Mouse (Mus musculus) urinary bladder, adult 18-20 months (tissue): Measurements from ENCODE around the gene Slc2a8.
"Not testable (repeated sequence)": the region's sequence is repeated elsewhere in the genome, so short reads cannot be mapped to it uniquely, and the experiment has no call there.

Source experiments
- DNase-seq, 2 experiments: peaks; one replicate each; pipeline ENCODE4 v3.0.0; 2022; ENCODE audit warnings: low spot score in 2 of 2, mixed read lengths in 2 of 2

The Slc2a8 gene

DNA sequence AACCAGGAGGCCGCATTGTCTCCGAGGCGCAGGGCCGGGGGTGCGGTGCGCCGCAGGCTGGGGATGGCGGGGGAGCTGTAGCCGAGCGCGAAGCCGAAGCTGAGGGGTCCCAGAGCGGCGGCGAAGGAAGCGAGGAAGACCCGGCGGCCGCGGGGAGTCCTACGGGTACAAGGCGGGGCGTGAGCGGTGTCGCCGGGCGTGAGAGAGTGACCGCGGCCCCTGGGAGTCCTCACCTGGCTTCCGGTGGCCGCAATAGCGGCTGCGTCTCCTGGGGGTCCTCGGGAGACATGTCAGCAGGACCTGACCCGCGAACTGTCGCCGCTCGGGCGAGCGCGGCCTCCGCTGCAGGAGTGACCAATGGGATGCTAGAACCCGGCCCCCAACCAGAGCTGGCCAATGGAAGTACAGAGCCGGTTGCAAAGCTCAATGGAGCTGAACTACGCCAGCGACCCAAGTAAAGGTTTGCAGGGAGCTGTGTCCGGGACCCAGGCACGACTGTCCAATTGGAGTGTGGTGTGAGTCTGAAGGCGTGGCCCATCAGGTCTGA is at the start of gene Slc2a8:
TSS of gene Slc2a8 (minus strand) at position 359 of the 547 bp plus-strand sequence.
- peak; percentile 70 to 87 for DNase-seq

DNA sequence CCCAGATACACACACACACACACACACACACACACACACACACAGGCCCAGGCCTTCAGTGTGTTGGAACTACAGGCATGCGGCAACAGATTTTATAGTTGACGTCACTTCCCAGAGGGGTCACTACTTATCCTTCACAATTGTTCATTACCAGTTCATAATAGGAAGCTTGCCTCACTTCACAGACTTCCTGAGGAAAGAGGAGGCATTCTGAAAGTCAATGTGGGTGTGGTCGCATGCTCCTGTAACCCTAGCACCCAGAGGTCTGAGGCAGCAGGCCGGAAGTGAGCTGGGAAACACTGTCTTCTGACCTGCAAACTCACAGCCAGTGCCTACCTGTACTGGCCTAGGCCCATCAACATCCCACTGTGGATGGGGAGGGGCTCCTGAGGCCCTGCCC is 43.2 kb upstream of the Slc2a8 start:
- no peak for DNase-seq

DNA sequence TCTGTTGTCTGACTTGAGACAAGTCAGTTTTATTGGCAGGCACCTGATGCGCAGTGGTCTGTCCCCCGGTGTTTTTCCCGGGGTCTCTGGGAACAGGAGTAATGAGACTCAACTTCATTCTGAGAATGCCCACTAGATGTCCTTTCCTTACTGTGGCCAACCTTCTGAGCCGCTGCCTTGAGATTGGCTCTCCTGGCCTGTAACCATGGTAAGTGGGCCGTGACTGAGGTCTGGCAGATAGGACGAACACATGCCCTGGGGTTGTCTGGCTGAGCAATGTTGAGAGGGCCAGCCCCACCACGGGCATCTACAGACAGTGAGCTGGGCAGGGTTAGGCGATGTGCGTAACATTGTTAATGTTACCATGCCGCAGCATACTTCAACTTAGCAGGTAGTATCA is 42.7 kb upstream of the Slc2a8 start:
- DNase-seq, result no peak

DNA sequence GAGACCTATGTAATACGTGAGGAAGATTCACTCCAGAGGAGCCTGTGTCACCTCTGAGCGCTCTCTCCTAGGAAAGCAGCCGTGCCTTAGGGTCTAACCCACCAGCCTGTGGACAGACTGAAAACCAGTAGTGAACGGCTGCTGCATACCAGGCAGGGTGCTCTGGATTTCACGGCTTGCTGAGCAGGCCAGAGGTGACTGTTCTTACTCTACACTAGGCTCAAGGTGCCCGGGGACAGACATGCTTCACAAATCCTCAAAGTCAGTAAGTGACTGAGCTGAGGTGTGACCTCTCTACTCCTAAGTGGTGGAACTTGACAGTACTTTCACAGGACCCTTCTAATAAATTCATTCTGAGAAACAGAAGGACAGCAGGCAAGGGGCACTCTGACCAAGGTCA is 41.0 kb upstream of the Slc2a8 start:
- DNase-seq, result no peak

DNA sequence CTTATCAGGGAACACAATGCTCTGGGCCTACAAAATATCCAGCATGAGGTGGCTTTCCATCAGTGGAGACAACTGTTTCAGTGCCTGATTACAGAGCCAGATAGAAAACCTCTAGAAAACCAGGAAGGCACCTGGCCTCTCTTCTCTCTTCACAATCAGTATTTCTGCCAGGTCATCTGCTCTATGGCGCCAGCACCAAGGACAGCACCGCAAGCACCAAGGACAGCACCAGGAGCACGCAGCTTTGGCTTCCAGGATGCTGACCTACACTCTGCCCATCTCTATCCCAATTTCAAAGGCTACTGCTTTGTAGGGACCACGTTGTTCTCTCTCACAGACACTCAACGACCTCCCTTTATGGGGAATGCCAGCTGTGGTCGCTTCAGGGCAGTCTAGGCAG is 36.1 kb upstream of the Slc2a8 start:
- DNase-seq, result peak; percentile 8 to 54

DNA sequence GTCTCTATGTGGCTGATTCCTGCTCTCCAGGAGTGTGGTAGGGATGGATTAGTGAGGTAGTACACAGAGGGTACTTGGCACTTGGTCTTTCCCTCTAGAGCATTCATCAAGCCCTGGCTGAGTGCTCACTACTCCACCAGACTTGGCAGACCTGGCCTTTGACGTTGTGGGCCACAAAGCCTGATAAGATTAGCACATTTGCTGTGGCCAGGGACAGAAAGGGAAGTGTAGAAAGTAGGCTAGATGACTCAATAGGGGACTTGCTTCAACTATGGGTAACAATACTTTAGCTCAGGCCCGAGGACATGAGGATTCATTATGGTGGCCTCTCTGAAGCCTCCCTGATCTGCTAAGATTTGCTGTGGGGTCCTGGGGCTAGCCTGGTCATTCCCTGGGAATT is 35.3 kb upstream of the Slc2a8 start:
- no peak for DNase-seq

DNA sequence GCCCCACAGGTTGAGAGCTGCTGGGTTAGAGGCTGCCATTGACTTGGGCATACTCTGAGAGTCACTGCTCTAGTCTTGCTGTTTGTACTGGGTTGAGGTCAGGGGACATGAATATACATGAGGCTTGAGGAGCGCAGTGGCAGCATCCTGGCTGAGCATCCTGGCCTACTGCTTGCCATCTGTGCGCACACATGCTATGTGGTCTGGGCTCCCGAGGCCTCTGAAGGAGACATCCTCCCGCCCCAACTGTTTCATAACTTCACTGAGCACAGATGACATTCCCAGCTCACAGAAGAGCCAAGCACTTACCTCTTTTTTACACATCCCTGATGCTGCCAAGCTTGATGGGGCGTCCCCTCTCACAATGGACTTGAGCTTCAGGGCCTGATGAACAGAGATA is 33.0 kb upstream of the Slc2a8 start:
- no peak for DNase-seq

DNA sequence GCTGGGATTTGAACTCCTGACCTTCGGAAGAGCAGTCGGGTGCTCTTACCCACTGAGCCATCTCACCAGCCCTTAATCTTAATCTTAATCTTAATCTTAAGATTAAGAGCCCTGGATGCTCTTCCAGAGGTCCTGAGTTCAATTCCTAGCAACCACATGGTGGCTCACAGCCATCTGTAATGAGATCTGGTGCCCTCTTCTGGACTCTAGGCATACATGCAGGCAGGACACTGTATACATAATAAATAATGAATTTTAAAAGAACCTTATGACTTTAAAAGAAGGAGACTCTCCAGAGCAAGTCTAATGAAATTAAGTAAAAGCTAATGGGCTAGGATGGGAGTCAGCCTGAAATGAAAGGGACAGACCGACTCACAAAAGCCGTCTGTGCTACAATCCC is 27.2 kb upstream of the Slc2a8 start:
- not testable (repeated sequence) for DNase-seq

DNA sequence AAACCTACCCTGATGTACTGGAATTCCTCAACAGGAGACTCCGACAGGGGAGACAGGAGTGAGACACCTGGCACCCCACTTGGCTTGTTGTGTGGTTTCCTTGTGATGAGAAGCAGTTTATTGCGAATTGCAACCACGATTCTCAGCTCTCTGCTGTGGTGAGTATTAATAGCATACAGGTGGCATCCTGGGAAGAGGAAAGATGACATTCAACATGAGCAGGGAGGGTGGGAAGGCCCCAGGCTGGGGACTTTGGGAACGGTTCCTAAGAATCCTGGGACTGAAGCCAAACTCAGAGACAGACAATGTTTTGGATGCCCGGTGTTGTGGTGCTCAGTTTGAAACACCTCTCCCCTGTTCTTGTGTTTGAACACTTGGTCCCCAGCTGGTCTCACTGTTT is 23.2 kb upstream of the Slc2a8 start:
- no peak for DNase-seq

DNA sequence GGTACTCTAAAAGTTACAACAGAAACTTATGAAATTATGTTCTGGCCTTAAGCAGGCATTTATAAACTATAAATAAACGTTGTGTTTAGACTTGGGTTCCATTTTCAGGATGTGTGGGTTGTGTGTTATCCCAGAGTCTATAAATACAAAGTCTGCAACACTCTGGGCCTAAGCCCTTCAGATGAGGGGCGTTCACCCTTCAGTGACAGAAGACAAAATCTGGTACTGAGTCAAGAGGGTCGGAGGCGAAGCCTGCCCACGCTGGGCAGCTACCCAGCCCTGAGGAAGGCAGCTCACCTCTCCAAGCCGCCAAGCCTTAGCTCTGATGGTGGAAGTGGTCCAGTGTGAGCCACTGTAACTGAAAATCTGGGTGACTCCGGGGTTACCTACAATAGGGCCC is 20.3 kb upstream of the Slc2a8 start:
- no peak for DNase-seq

DNA sequence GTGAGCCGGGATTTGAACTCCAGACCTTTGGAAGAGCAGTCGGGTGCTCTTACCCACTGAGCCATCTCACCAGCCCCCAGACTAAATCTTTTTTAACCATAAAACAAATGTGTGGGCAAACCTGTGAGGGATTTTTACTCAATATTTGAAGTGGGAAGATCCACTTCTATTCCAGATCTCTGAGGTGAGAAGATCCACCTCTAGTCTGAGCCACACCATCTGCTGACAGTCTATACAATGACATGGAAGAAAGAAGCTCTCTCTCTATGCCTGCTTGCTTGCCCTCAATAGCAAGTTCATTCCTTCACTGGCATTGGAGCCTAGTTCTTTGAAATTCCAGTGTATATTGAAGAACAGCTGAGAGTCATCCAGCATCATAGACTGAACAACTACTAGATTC is 17.9 kb upstream of the Slc2a8 start:
- no peak for DNase-seq

DNA sequence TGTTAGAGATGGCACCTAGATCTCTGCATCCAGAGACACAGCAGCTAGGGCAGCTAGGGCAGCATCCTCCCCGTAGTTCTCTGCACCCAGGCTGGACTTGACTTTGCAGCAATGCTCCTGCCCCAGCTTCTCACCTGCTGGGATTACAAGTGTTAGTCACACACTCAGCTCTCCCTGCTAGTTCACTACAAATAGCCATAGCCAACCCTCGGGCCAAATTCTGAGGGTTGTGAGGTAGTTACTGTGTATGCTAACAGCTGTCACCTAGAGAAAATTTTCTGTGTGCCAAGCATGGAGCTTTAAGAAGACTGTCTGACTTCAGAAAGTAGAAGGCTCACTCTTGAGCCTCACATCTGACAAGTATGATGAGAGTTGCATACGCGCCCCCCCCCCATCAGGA is 15.9 kb upstream of the Slc2a8 start:
- DNase-seq, result no peak

DNA sequence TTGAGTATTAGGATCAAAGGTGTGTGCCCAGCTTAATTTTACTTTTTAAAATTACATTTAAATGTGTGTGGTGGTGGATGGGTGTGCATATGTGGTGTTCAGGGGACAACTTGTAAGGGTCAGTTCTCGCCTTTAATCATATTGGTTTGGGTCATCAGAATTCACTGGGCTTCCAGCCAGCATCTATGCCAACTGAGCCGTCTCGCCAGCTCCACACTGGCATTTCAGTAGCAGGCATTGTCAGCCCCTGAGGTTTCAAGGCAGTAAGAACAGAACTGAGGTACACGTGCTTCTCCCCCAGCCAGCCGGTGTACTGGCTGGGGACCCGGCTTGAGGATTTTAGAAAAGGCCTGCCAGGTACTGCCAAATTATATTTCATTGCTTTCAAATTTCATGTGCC is 15.2 kb upstream of the Slc2a8 start:
- DNase-seq, result no peak

DNA sequence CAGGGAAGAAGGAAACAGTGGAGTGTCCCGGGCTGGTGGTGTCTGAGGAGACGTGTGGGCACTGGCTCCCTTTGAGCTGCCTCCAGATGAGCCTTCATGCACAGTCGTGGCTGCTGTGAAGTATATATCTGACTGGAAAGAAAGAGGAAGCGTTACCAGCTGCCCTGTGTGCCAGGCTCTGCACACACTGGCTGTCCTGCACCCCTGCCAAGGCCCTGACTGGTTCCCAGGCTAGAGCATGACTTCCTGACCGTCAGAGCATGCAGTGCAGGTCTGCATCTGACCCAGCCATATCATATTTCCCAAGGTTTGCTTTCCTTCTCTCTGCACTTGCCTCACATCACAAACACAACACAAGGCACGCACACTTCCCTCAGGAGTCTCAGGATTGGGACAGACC is 10.2 kb upstream of the Slc2a8 start:
- no peak for DNase-seq

DNA sequence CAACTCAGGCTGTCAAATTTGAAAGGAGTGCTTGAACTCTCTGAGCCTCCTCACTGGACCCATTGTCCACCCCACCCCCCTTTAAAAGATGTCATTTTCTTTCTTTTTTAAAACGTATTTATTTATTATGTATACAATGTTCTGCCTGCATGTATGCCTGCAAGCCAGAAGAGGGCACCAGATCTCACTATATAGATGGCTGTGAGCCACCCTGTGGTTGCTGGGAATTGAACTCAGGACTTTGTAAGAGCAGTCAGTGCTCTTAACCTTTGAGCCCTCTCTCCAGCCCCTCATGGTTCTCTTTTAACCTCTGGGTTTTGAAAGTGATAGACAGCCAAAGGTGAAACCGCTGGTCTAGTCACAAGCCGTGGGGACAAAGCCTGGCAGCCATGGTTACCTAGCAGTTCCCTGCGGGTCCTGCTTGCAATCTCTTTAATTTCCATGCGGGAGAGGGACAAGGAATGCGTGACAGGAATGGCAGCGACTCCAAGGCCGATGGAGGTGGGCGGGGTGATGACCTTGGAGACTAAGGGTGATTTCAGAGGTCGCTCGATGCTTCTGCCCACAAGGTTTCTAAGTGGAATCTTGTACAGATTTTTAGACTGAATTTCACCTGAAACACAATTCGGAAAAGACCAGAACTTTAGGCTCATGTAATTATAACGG is 8.4 kb upstream of the Slc2a8 start:
- no peak for DNase-seq

DNA sequence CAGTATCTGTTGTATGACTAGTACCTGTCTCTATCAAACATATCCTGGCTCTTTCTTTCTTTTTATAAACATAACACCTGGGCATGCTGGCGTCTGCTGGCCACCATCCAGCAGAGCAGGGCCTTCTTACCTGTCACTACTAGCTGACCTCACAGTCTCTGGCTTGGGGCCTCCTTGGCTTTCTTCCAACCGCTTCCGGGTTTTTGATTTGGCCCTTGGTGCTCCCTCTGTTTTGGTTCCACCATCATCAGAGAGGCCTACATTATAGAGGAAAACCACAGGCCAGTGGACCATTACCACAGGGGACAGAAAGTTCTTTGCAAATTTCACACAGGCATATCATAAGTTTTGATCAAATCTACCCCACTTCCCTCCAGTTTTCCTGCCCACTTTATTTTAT is 7.5 kb upstream of the Slc2a8 start:
- no peak for DNase-seq

DNA sequence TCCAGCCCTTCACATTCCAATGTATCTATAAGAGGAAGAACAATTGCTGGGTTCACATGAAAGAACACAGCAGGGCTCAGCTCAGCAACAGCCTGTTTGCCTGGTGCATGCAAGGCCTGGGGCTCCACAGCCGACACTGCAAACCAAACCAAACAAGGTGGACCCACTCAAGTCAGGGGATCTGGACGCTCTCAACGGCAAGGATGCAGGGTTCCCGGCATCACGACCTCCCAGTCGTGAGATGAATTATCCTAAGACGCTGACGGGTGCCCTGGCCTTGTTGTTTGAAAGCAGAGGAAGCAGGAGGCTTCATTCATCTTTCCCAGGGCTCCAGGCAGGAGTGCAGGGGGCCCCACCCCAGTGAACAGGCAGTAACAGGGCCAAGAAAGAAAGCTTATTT is 4.0 kb upstream of the Slc2a8 start:
- no peak for DNase-seq

DNA sequence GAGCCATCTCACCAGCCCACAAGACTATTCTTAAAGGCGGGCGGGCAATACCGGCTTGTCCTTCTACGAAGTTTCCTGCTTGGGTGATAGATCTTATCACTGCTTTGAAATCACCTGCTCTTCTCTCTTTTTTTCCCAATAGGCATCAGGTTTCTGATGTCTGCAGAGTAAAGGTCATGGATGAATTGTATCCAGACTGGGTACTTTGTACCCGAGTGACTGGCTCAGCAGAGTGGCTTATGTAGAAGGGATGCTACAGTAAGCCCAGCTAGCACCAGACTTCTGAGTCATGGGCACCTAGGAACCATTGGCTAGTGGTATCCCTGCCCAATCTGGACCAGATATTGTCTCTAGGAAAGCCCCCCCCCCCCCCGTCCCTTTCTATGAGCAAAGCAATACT is 1.7 kb upstream of the Slc2a8 start:
- no peak for DNase-seq

DNA sequence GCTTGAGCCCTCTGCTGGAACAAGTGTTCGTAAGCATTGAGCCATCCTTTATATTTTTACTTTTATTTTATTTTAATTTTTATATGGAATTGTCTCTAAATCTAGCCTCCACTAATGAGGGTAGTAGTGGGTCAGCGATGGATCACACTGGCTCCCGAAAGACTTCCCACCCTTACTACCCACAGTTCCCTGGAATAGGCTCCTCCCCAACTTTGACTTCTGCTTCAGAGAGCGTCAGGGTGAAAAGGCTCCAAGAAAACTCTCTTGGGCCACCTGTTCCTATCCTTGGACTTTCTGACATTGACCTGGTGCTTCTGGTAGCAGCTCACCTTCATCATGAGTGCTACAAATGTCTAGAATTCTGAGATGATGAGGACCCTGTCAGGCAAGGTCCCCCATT is 817 bp upstream of the Slc2a8 start:
- no peak for DNase-seq

DNA sequence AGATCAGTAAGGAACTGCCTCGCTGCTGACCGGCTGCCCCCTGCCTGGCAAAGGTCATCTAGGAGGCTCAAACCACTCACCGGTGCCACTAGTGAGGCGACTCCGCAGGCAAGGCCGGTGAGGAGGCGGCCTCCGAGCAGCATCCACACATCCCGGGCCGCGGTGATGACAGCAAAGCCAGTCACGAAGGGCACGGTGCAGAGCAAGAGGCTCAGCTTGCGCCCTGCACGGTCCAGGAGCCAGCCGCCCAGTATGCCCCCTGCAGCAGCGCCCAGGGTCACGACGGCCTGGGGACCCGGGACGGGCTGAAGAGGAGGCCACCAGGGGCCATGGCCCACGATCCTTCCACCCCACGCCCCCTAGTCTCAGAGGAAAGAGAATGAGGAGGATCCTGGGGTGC is 602 bp downstream of the Slc2a8 start:
- DNase-seq, result no peak

DNA sequence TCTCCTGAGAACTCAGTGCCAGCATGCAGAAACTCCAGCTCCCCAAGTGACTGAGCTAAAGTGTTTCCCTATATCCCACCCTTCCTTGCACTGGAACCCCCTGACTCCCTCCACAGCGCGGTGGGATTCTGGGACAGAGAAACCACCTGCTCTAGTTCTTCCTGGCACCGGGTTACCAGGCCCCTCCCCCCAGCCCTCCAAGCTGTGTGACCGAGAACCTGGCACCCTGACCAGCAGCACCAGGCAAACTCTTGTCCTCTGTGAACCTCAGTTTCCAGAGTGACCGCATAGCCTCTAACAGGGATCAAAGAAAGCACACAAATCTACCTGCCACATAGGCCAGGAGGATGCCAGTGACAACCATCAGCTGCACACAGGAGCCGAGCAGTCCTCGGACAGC is 2.2 kb downstream of the Slc2a8 start:
- no peak for DNase-seq

DNA sequence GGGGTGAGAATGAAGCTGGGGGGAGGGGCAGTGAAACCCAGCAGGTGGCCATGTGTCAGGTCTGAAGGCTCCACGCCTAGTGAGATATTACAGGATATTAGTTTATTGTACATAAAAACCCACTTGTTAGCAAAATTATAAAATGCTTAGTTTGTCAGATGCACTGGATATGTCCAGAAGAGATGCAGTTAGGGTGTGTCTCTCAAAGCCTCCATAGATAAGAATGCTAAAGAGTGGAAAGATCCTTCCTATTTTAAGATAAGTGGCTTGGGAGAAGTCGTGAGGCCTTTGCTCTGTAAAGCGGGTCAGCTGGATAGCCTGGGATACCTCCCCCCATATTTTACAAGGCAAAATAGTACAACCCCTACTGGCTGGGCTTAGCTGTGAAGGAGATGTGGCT is 3.2 kb downstream of the Slc2a8 start:
- no peak for DNase-seq

DNA sequence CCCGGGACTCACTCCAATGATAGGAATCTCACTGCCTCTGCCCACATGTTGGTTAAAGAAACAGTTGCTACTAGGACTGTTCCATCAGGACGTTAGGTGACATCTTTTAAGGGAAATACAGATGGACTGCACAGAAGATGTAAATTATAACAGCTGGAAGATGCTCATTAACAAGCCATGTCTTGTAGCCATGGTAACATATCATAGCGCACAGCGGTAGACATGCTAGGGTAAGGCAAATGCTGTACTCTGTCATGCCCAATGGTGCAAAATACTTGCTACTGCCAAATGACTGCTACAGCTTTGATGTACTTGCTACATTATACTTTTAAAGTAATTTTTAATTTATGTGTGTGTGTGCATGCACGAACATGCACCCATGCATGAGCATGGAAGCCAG is 4.8 kb downstream of the Slc2a8 start:
- no peak for DNase-seq

DNA sequence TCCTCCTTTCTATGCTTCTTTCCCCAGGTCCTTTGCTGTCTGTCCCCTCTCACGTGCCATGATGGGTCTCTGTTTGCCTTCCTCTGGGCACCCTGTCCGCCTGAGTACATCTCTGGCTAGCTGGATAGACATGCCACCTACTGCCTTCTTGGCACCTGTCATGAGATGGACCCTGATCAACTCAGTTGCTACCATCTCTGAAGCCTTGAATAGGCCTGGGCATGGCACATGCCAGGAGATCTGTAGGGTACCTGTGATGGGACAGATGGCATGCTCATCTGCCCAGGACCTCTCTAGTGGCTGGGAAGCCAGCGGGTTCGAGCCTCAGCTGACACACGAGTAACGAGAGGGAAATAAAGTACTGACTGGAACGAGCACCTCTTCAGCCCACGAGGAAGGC is 7.7 kb downstream of the Slc2a8 start:
- no peak for DNase-seq
